Mouse (Mus musculus) liver, embryonic 12.5 days (tissue): Measurements from ENCODE around the gene Pikfyve. TPM values are rescaled to one million over a fixed set of nuclear protein-coding genes. Genes with fewer than 3 reads are reported as not detected.

Experiments
- ATAC-seq: fragments of 200-750 bp; cut with Nextera tagmentation; 2 replicates; pipeline ENCODE4 v1.8.0; 2017; ENCODE audit warnings: moderate number of reproducible peaks, mild to moderate bottlenecking, moderate library complexity
- H3K27ac ChIP-seq: fragments of 300-500 bp; sonication (generic); 2 replicates; pipeline ENCODE4 v1.5.1; 2016; ENCODE audit warnings: mild to moderate bottlenecking
- H3K27me3 ChIP-seq: fragments of 300-500 bp; sonication (generic); replicated peaks from 2 replicates; pipeline ENCODE4 v1.6.1; 2016; ENCODE audit warnings: mild to moderate bottlenecking, moderate library complexity
- H3K36me3 ChIP-seq: fragments of 300-500 bp; sonication (generic); 2 replicates; pipeline ENCODE4 v1.6.1; 2016; ENCODE audit warnings: mild to moderate bottlenecking, moderate library complexity
- H3K4me1 ChIP-seq: fragments of 300-500 bp; sonication (generic); 2 replicates; pipeline ENCODE4 v1.6.1; 2016
- H3K4me2 ChIP-seq: fragments of 300-500 bp; sonication (generic); 2 replicates; pipeline ENCODE4 v1.6.1; 2016; ENCODE audit warnings: mild to moderate bottlenecking, moderate library complexity
- H3K4me3 ChIP-seq: fragments of 300-500 bp; sonication (generic); 2 replicates; pipeline ENCODE4 v1.5.1; 2016; ENCODE audit warnings: mild to moderate bottlenecking, moderate library complexity
- H3K9ac ChIP-seq: fragments of 300-500 bp; sonication (generic); 2 replicates; pipeline ENCODE4 v1.6.1; 2016; ENCODE audit warnings: mild to moderate bottlenecking, moderate library complexity
- H3K9me3 ChIP-seq: fragments of 300-500 bp; sonication (generic); replicated peaks from 2 replicates; pipeline ENCODE4 v1.6.1; 2016; ENCODE audit warnings: mild to moderate bottlenecking, moderate library complexity
- WGBS: fragments of 180-500 bp; shearing (Covaris S2); methylation state at CpG from one replicate; pipeline ENCODE4 v1.1.7; 2016; ENCODE audit not compliant: insufficient replicate concordance; 5-methylcytosine and 5-hydroxymethylcytosine counted together
- polyA plus RNA-seq: library from polyadenylated mRNA; unstranded; fragments of >200 nt; fragmentation: Nextera tagmentation; extraction: Ambion mirVana; gene quantifications from 2 replicates; pipeline ENCODE4 v1.2.1, GENCODE M21; 2016

Gene Pikfyve
- polyA plus RNA-seq, 1 experiment from 2014 or later = 7.6 TPM

GRCm38 (mm10) chr1:65185524-65186205 is 818 bp upstream of the Pikfyve start:
- Histone ChIP-seq H3K4me3 (peak overlapping the region; percentile 90), H3K36me3 (peaks cover 4% of the 10 kb centered on the region; the same call in 1 of the 2 replicates), H3K27ac (peak overlapping the region; percentile 63), H3K4me2 (peak overlapping the region; percentile 91), H3K27me3 (no peaks in the 10 kb centered on the region), H3K9me3 (no peaks in the 10 kb centered on the region), H3K4me1 (peaks cover 32% of the 10 kb centered on the region), H3K9ac (peak overlapping the region; percentile 63)
- no peak for ATAC-seq
- WGBS = 22% methylated on average over 12 of the region's 12 CpGs

- Histone ChIP-seq H3K27me3 (no peaks in the 10 kb centered on the region), H3K4me2 (peak overlapping the region; percentile 91), H3K4me3 (peak overlapping the region; percentile 90), H3K4me1 (peaks cover 25% of the 10 kb centered on the region), H3K9ac (peak overlapping the region; percentile 94), H3K9me3 (no peaks in the 10 kb centered on the region), H3K27ac (peak overlapping the region; percentile 92), H3K36me3 (peaks cover 10% of the 10 kb centered on the region)
- no peak; the same call in 1 of the 2 replicates for ATAC-seq
- WGBS = 0% methylated on average over 6 of the region's 6 CpGs
These were observed 569 bp downstream of the Pikfyve start for GRCm38 (mm10) chr1:65187074-65187430.

GRCm38 (mm10) chr1:65190172-65190571 is 3.7 kb downstream of the Pikfyve start:
- H3K27ac ChIP-seq = no peak overlapping the region
- H3K4me1 ChIP-seq = peaks cover 25% of the 10 kb centered on the region
- no peak overlapping the region for H3K4me2 ChIP-seq
- no peak overlapping the region for H3K9ac ChIP-seq
- peaks cover 31% of the 10 kb centered on the region for H3K36me3 ChIP-seq
- no peak for ATAC-seq
- H3K9me3 ChIP-seq = no peaks in the 10 kb centered on the region
- H3K4me3 ChIP-seq = no peak overlapping the region
- WGBS = 75% methylated on average over 4 of the region's 4 CpGs
- no peaks in the 10 kb centered on the region for H3K27me3 ChIP-seq

- H3K27ac ChIP-seq = no peak overlapping the region
- ATAC-seq = no peak
- H3K9me3 ChIP-seq = no peaks in the 10 kb centered on the region
- no peak overlapping the region for H3K4me2 ChIP-seq
- no peak overlapping the region for H3K9ac ChIP-seq
- peaks cover 50% of the 10 kb centered on the region for H3K36me3 ChIP-seq
- H3K4me3 ChIP-seq = no peak overlapping the region
- no peaks in the 10 kb centered on the region for H3K27me3 ChIP-seq
- peaks cover 10% of the 10 kb centered on the region for H3K4me1 ChIP-seq
- 91% methylated on average over 2 of the region's 2 CpGs for WGBS
These were observed 6.7 kb downstream of the Pikfyve start for GRCm38 (mm10) chr1:65193226-65193625.

- Histone ChIP-seq H3K9ac (no peak overlapping the region), H3K27ac (no peak overlapping the region), H3K9me3 (no peaks in the 10 kb centered on the region), H3K4me3 (no peak overlapping the region), H3K36me3 (peaks cover 42% of the 10 kb centered on the region), H3K27me3 (no peaks in the 10 kb centered on the region), H3K4me1 (peaks cover 5% of the 10 kb centered on the region; the same call in 1 of the 2 replicates), H3K4me2 (no peak overlapping the region)
- ATAC-seq = no peak
- WGBS = 58% methylated on average over 2 of the region's 2 CpGs
These were observed 11.9 kb downstream of the Pikfyve start for GRCm38 (mm10) chr1:65198425-65198824.

- Histone ChIP-seq H3K4me3 (no peak overlapping the region), H3K36me3 (peaks cover 44% of the 10 kb centered on the region), H3K4me2 (no peak overlapping the region), H3K4me1 (peaks cover 5% of the 10 kb centered on the region; the same call in 1 of the 2 replicates), H3K27ac (no peak overlapping the region), H3K9ac (no peak overlapping the region), H3K27me3 (no peaks in the 10 kb centered on the region), H3K9me3 (no peaks in the 10 kb centered on the region)
- 82% methylated on average over 2 of the region's 2 CpGs for WGBS
- ATAC-seq = no peak
These were observed 12.4 kb downstream of the Pikfyve start for GRCm38 (mm10) chr1:65198861-65199260.

GRCm38 (mm10) chr1:65204299-65204698 is 17.8 kb downstream of the Pikfyve start:
- no peaks in the 10 kb centered on the region for H3K27me3 ChIP-seq
- no peak for ATAC-seq
- no peak overlapping the region for H3K27ac ChIP-seq
- no peak overlapping the region for H3K4me3 ChIP-seq
- no peak overlapping the region for H3K4me2 ChIP-seq
- 0 out of 2 replicates have a peak, but pooled peaks cover 4% of the 10 kb centered on the region for H3K9me3 ChIP-seq
- no peak overlapping the region for H3K9ac ChIP-seq
- peaks cover 67% of the 10 kb centered on the region for H3K36me3 ChIP-seq
- no peaks in the 10 kb centered on the region for H3K4me1 ChIP-seq
- 78% methylated on average over 1 of the region's 1 CpGs for WGBS

- H3K27me3 ChIP-seq = no peaks in the 10 kb centered on the region
- peaks cover 44% of the 10 kb centered on the region for H3K36me3 ChIP-seq
- 76% methylated on average over 2 of the region's 2 CpGs for WGBS
- ATAC-seq = no peak
- no peaks in the 10 kb centered on the region for H3K4me1 ChIP-seq
- H3K4me3 ChIP-seq = no peak overlapping the region
- H3K9me3 ChIP-seq = no peaks in the 10 kb centered on the region; the same call in 1 of the 2 replicates
- no peak overlapping the region for H3K4me2 ChIP-seq
- H3K9ac ChIP-seq = no peak overlapping the region
- H3K27ac ChIP-seq = no peak overlapping the region
These were observed 26.7 kb downstream of the Pikfyve start for GRCm38 (mm10) chr1:65213214-65213613.

GRCm38 (mm10) chr1:65217567-65217966 is 31.1 kb downstream of the Pikfyve start:
- H3K9ac ChIP-seq = no peak overlapping the region
- H3K36me3 ChIP-seq = peaks cover 31% of the 10 kb centered on the region
- no peak overlapping the region for H3K27ac ChIP-seq
- no peak overlapping the region for H3K4me2 ChIP-seq
- H3K4me3 ChIP-seq = no peak overlapping the region
- no peaks in the 10 kb centered on the region for H3K9me3 ChIP-seq
- no peak for ATAC-seq
- no peaks in the 10 kb centered on the region for H3K4me1 ChIP-seq
- 68% methylated on average over 2 of the region's 2 CpGs for WGBS
- no peaks in the 10 kb centered on the region for H3K27me3 ChIP-seq

GRCm38 (mm10) chr1:65217972-65218371 is 31.5 kb downstream of the Pikfyve start:
- 85% methylated on average over 1 of the region's 1 CpGs for WGBS
- H3K27me3 ChIP-seq = no peaks in the 10 kb centered on the region

GRCm38 (mm10) chr1:65223654-65224053 is 37.2 kb downstream of the Pikfyve start:
- Histone ChIP-seq H3K27ac (no peak overlapping the region), H3K4me2 (no peak overlapping the region), H3K4me1 (no peaks in the 10 kb centered on the region), H3K4me3 (no peak overlapping the region), H3K9ac (no peak overlapping the region), H3K36me3 (peaks cover 44% of the 10 kb centered on the region), H3K9me3 (no peaks in the 10 kb centered on the region), H3K27me3 (no peaks in the 10 kb centered on the region)
- ATAC-seq = no peak
- 90% methylated on average over 2 of the region's 2 CpGs for WGBS

More at GRCm38 (mm10) chr1:65217972-65218371, 31.5 kb downstream of the Pikfyve start:
- Histone ChIP-seq H3K36me3 (peaks cover 34% of the 10 kb centered on the region), H3K27ac (no peak overlapping the region), H3K4me1 (no peaks in the 10 kb centered on the region), H3K9me3 (no peaks in the 10 kb centered on the region), H3K4me3 (no peak overlapping the region), H3K9ac (no peak overlapping the region), H3K4me2 (no peak overlapping the region)
- ATAC-seq = no peak

- no peak for ATAC-seq
- Histone ChIP-seq H3K4me1 (no peaks in the 10 kb centered on the region), H3K4me3 (no peak overlapping the region)
These were observed 41.2 kb downstream of the Pikfyve start for GRCm38 (mm10) chr1:65227681-65228080.

More at GRCm38 (mm10) chr1:65227681-65228080, 41.2 kb downstream of the Pikfyve start:
- Histone ChIP-seq H3K27ac (no peak overlapping the region), H3K4me2 (no peak overlapping the region), H3K27me3 (no peaks in the 10 kb centered on the region), H3K9ac (no peak overlapping the region), H3K9me3 (no peaks in the 10 kb centered on the region), H3K36me3 (peaks cover 34% of the 10 kb centered on the region)
- WGBS = 81% methylated on average over 2 of the region's 2 CpGs
